Mouse (Mus musculus): ENCODE data around the gene Cygb. TPM values are rescaled to one million over a fixed set of nuclear protein-coding genes. Genes with fewer than 3 reads are reported as not detected.
A peak's percentile ranks its signal among the peaks of the same experiment; 100 is the strongest.

Cygb gene
- polyA plus RNA-seq, 1 experiment from 2014 or later: 1.1 TPM

GRCm38 (mm10) chr11:116627072-116628020 is 26.8 kb downstream of the Cygb start:
- H3K9me3 ChIP-seq (replicated peaks; ENCODE audit: control insufficient read depth, low read length): no peaks in the 10 kb centered on the region
- H3K4me2 ChIP-seq: no peak overlapping the region
- H3K36me3 ChIP-seq (ENCODE audit: control insufficient read depth, insufficient read depth, low read length): no peaks in the 10 kb centered on the region
- no peak overlapping the region for H3K4me3 ChIP-seq (ENCODE audit: low read depth, low read length)
- H3K27ac ChIP-seq (ENCODE audit: low read depth, low read length): no peak overlapping the region; the same call in 1 of the 2 replicates
- peaks cover 39% of the 10 kb centered on the region for H3K4me1 ChIP-seq (ENCODE audit: control insufficient read depth, insufficient read depth, low read length)
- 36% methylated on average over 10 of the region's 10 CpGs for WGBS (ENCODE audit: insufficient replicate concordance)
- no peak for ATAC-seq (replicated peaks; ENCODE audit: insufficient number of reproducible peaks, low FRiP score, low TSS enrichment)
- H3K9ac ChIP-seq (ENCODE audit: low read depth, low read length): no peak overlapping the region
- no peaks in the 10 kb centered on the region for H3K27me3 ChIP-seq (ENCODE audit: control insufficient read depth, insufficient read depth, low read length)

DNA sequence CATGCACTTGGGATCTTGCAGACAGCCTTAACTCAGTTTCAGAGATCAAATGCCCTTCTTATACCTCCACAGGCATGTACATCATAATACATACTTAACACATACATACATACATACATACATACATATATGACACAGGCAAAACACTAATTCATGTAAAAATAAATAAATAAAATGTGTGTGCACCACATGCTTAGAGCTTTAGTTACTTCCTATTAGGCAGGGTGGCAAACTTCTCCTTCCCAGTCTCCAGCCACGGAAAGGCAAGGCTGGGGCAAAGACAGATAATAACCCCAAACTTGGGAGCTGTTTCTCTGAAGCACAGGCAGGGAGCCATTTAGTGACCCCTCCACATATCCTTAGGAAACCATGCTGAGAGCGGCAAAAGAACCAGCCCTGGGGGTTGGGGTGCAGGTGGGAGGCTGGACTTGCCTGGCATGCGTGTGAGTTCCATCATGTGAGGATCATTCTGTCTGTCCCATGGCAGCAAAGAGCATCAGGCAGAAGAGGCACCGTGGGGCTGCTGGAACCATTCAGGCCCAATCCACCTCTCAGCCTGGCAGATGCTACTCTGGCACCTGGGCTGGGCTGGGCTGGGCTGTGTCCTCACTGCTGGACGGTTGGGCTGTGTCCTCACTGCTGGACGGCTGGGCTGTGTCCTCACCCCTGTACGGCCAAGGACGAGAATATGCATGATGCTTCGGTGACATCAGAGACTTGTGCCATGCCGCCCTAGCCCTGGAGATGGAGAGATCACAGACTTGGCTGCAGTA is 27.6 kb downstream of the Cygb start, which contains the start of gene Rhbdf2:
Gene Rhbdf2, minus strand, starts transcription at position 721 of the 773 bp plus-strand sequence.
- ATAC-seq (replicated peaks; ENCODE audit: insufficient number of reproducible peaks, low FRiP score, low TSS enrichment): no peak
- H3K36me3 ChIP-seq (ENCODE audit: control insufficient read depth, insufficient read depth, low read length): no peaks in the 10 kb centered on the region
- H3K27me3 ChIP-seq (ENCODE audit: control insufficient read depth, insufficient read depth, low read length): no peaks in the 10 kb centered on the region
- WGBS (ENCODE audit: insufficient replicate concordance): 47% methylated on average over 10 of the region's 10 CpGs
- peaks cover 47% of the 10 kb centered on the region for H3K4me1 ChIP-seq (ENCODE audit: control insufficient read depth, insufficient read depth, low read length)
- H3K9ac ChIP-seq (ENCODE audit: low read depth, low read length): no peak within 1 kb of the TSS
- peak within 1 kb of the TSS; percentile 22; the same call in 1 of the 2 replicates for H3K27ac ChIP-seq (ENCODE audit: low read depth, low read length)
- no peak within 1 kb of the TSS for H3K4me3 ChIP-seq (ENCODE audit: low read depth, low read length)
- H3K9me3 ChIP-seq (replicated peaks; ENCODE audit: control insufficient read depth, low read length): no peaks in the 10 kb centered on the region
- H3K4me2 ChIP-seq: no peak within 1 kb of the TSS

GRCm38 (mm10) chr11:116625081-116626000 is 28.8 kb downstream of the Cygb start:
- no peak for ATAC-seq (replicated peaks; ENCODE audit: insufficient number of reproducible peaks, low FRiP score, low TSS enrichment)
- Histone ChIP-seq H3K27ac (ENCODE audit: low read depth, low read length) (peak overlapping the region; percentile 59), H3K36me3 (ENCODE audit: control insufficient read depth, insufficient read depth, low read length) (no peaks in the 10 kb centered on the region), H3K4me3 (ENCODE audit: low read depth, low read length) (no peak overlapping the region), H3K9ac (ENCODE audit: low read depth, low read length) (no peak overlapping the region; the same call in 1 of the 2 replicates), H3K4me2 (peak overlapping the region; percentile 90), H3K4me1 (ENCODE audit: control insufficient read depth, insufficient read depth, low read length) (peaks cover 59% of the 10 kb centered on the region), H3K9me3 (replicated peaks; ENCODE audit: control insufficient read depth, low read length) (no peaks in the 10 kb centered on the region), H3K27me3 (ENCODE audit: control insufficient read depth, insufficient read depth, low read length) (no peaks in the 10 kb centered on the region)
- 52% methylated on average over 17 of the region's 17 CpGs for WGBS (ENCODE audit: insufficient replicate concordance)

GRCm38 (mm10) chr11:116624131-116624832 is 29.8 kb downstream of the Cygb start:
- Histone ChIP-seq H3K4me2 (peak overlapping the region; percentile 90), H3K9me3 (replicated peaks; ENCODE audit: control insufficient read depth, low read length) (no peaks in the 10 kb centered on the region), H3K4me3 (ENCODE audit: low read depth, low read length) (peak overlapping the region; percentile 72), H3K9ac (ENCODE audit: low read depth, low read length) (peak overlapping the region; percentile 66), H3K27me3 (ENCODE audit: control insufficient read depth, insufficient read depth, low read length) (no peaks in the 10 kb centered on the region), H3K36me3 (ENCODE audit: control insufficient read depth, insufficient read depth, low read length) (no peaks in the 10 kb centered on the region), H3K4me1 (ENCODE audit: control insufficient read depth, insufficient read depth, low read length) (peaks cover 65% of the 10 kb centered on the region), H3K27ac (ENCODE audit: low read depth, low read length) (peak overlapping the region; percentile 59)
- peak; percentile 76 for ATAC-seq (replicated peaks; ENCODE audit: insufficient number of reproducible peaks, low FRiP score, low TSS enrichment)
- WGBS (ENCODE audit: insufficient replicate concordance): 13% methylated on average over 42 of the region's 42 CpGs

DNA sequence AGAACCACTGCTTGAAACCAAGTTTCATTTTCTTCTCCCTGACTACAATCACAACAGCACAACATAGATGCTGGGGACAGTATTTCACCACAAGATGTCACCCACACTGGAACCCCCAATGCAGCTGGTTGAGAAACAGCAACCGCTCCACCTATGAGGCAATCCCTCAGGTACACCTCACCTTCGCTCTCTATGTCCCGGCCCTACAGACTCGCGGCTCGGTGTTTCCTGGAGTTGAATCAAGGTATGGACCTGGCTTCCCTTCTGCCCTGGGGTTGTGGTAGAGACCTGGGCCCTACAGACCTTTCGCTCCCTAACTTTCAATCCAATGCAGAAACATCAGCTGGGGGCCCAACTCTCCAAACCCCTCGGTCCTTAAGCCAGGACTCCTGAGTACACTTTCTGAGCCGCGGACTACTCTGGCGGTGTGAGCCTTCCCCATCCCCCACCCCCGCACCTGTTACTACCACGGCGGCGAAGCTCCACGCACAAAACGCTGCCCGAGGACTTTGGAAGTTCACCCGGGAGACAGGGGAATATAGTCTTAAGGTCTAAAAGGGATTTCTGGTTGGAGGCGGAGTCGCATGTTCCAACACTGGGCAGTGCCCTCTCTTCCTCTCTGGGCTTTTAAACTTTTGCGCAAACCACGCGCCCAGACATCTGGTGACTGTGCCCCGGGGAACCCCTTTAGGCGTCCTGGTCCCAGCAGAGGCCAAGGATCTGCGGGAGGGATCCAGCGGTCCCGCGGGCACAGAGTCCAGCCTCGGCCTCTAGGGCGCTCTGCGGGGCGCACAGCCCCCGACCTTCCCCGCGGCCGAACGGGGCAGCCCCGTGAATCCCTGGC is 30.6 kb downstream of the Cygb start:
- H3K4me1 ChIP-seq (ENCODE audit: control insufficient read depth, insufficient read depth, low read length): peaks cover 63% of the 10 kb centered on the region
- WGBS (ENCODE audit: insufficient replicate concordance): 5% methylated on average over 40 of the region's 40 CpGs
- peak overlapping the region; percentile 72 for H3K4me3 ChIP-seq (ENCODE audit: low read depth, low read length)
- peak overlapping the region; percentile 66 for H3K9ac ChIP-seq (ENCODE audit: low read depth, low read length)
- H3K27ac ChIP-seq (ENCODE audit: low read depth, low read length): peak overlapping the region; percentile 10; the same call in 1 of the 2 replicates
- no peak for ATAC-seq (replicated peaks; ENCODE audit: insufficient number of reproducible peaks, low FRiP score, low TSS enrichment)
- H3K36me3 ChIP-seq (ENCODE audit: control insufficient read depth, insufficient read depth, low read length): no peaks in the 10 kb centered on the region
- peak overlapping the region; percentile 90 for H3K4me2 ChIP-seq
- H3K9me3 ChIP-seq (replicated peaks; ENCODE audit: control insufficient read depth, low read length): no peaks in the 10 kb centered on the region
- no peaks in the 10 kb centered on the region for H3K27me3 ChIP-seq (ENCODE audit: control insufficient read depth, insufficient read depth, low read length)

GRCm38 (mm10) chr11:116621258-116621704 is 32.8 kb downstream of the Cygb start:
- Histone ChIP-seq H3K27ac (ENCODE audit: low read depth, low read length) (peak overlapping the region; percentile 25; the same call in 1 of the 2 replicates), H3K9me3 (replicated peaks; ENCODE audit: control insufficient read depth, low read length) (no peaks in the 10 kb centered on the region), H3K4me1 (ENCODE audit: control insufficient read depth, insufficient read depth, low read length) (peaks cover 63% of the 10 kb centered on the region), H3K4me2 (peak overlapping the region; percentile 90), H3K27me3 (ENCODE audit: control insufficient read depth, insufficient read depth, low read length) (no peaks in the 10 kb centered on the region), H3K9ac (ENCODE audit: low read depth, low read length) (peak overlapping the region; percentile 29; the same call in 1 of the 2 replicates), H3K36me3 (ENCODE audit: control insufficient read depth, insufficient read depth, low read length) (no peaks in the 10 kb centered on the region), H3K4me3 (ENCODE audit: low read depth, low read length) (no peak overlapping the region)
- no peak for ATAC-seq (replicated peaks; ENCODE audit: insufficient number of reproducible peaks, low FRiP score, low TSS enrichment)
- 36% methylated on average over 6 of the region's 6 CpGs for WGBS (ENCODE audit: insufficient replicate concordance)
